Mouse (Mus musculus): ENCODE data around the gene Il12rb1.
A peak's percentile ranks its signal among the peaks of the same experiment; 100 is the strongest.

Il12rb1 gene

GRCm38 (mm10) chr8:70773833-70774232 is 34.4 kb upstream of the Il12rb1 start:
- peak; percentile 45 to 74 for DNase-seq (ENCODE audit: low spot score in 2 of 2)

DNA sequence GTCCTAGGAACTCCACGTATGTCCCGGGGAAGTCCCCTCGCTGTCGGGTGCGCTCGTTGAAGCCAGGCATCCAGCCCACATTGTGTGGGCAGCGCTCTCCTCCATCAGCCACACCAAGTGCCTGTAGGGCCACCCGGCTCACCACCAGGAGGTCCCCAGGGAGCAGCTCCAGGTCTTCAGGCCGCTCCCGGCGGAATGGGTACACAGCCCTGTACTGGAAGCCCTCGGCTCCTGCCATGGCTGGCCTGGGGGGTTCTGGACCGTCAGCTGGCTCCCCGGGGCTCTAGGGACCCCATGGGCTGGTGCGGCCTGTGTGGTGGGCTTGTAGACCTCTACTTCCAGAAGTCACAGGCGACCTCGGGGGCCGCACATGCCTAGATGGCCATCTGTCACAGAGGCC is 33.5 kb upstream of the Il12rb1 start:
- DNase-seq (ENCODE audit: low spot score in 2 of 2): no peak

GRCm38 (mm10) chr8:70775227-70775626 is 33.0 kb upstream of the Il12rb1 start:
- no peak for DNase-seq (ENCODE audit: low spot score in 2 of 2)

- no peak for DNase-seq (ENCODE audit: low spot score in 2 of 2)
These were observed 32.3 kb upstream of the Il12rb1 start for GRCm38 (mm10) chr8:70775851-70776495.

GRCm38 (mm10) chr8:70776496-70777444 is 31.5 kb upstream of the Il12rb1 start, which contains the start of gene Pik3r2:
Pik3r2 (minus strand) TSS chr8:70776713.
- peak; percentile 95 to 96 for DNase-seq (ENCODE audit: low spot score in 2 of 2)

- DNase-seq (ENCODE audit: low spot score in 2 of 2): no peak
These were observed 28.2 kb upstream of the Il12rb1 start for GRCm38 (mm10) chr8:70780093-70780492.

GRCm38 (mm10) chr8:70786291-70787050 is 21.8 kb upstream of the Il12rb1 start:
- no peak for DNase-seq (ENCODE audit: low spot score in 2 of 2)

DNA sequence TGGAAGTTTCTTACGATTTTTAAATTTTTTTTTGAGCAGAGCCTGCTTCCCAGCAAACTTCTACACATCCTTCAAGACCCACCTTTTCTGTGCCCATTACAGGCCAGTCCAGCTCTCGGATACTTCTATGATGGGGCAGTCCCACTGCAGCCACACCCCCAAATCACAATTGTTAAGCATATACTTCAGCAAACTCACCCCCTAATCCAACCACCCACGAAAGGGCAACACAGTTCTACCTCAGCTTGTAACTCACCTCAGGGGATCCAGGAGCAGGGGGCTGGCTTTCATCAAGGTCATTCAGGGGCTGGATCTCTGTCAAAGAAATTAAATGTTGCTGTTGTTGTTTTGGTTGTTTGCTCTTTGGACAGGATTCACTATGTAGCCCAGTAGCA is 21.2 kb upstream of the Il12rb1 start:
- no peak for DNase-seq (ENCODE audit: low spot score in 2 of 2)

DNA sequence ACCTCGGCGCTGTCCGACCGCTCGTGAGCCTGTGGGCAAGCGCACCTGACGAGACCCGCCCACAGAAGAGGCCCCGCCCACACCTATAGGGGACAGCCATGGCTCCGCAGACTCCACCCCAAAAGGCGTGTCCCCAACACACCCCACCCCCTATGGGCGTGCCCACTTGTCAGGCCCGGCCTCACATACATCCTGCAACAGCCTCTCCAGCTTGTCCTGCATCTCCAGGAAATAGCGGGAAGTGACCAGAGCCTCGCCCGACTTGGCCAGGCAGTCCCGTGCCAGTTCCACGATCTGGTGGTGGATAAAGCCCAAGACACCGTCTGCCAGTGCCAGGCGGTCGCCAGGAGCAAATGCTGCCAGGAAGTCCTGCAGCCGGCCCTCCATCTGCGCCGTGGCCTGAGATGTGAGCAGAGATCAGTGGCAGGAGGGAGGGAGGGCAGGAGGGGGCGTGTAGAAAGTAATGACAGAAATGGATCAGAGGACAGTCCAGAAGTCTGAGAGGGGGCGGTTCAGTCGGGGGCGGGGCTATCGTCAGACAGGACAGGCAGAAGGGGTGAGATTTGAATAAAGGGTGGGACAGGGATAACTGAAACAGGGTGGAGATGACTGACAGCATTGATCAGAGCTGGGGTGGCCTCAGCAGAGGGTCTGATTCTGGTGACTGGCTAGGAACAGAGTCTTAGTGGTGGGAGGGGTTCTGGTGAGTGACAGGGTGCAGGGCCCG is 20.1 kb upstream of the Il12rb1 start:
- DNase-seq (ENCODE audit: low spot score in 2 of 2): no peak

- no peak for DNase-seq (ENCODE audit: low spot score in 2 of 2)
These were observed 19.2 kb upstream of the Il12rb1 start for GRCm38 (mm10) chr8:70789046-70789445.

GRCm38 (mm10) chr8:70790846-70791245 is 17.4 kb upstream of the Il12rb1 start:
- DNase-seq (ENCODE audit: low spot score in 2 of 2): no peak

DNA sequence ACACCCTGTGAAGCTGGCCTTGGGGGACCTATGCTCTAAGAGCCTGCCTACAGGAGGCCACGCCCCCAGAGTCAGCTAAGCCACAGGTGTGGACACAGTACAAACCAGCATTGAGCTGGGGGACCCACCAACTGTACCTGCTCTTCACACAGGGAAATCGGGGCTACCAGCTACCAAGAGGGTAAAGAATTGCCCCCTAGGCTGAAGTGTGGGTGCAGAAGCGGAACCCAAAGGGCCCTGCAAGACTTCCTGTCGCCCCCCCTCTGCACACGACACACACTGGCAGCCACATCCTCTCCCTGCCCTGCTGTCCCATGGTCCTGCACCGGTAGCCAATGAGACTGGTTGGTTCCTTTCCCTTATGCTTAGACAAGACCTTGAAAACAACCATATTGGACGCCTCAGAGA is 17.0 kb upstream of the Il12rb1 start:
- DNase-seq (ENCODE audit: low spot score in 2 of 2): peak in 1 of 2 experiments; percentile 38

- peak; percentile 96 to 99 for DNase-seq (ENCODE audit: low spot score in 2 of 2)
These were observed 16.1 kb upstream of the Il12rb1 start for GRCm38 (mm10) chr8:70791975-70792691.

GRCm38 (mm10) chr8:70792700-70793099 is 15.5 kb upstream of the Il12rb1 start:
- DNase-seq (ENCODE audit: low spot score in 2 of 2): peak in 1 of 2 experiments; percentile 78

GRCm38 (mm10) chr8:70794215-70794614 is 14.0 kb upstream of the Il12rb1 start:
- no peak for DNase-seq (ENCODE audit: low spot score in 2 of 2)

GRCm38 (mm10) chr8:70795370-70795769 is 12.9 kb upstream of the Il12rb1 start:
- DNase-seq (ENCODE audit: low spot score in 2 of 2): no peak

DNA sequence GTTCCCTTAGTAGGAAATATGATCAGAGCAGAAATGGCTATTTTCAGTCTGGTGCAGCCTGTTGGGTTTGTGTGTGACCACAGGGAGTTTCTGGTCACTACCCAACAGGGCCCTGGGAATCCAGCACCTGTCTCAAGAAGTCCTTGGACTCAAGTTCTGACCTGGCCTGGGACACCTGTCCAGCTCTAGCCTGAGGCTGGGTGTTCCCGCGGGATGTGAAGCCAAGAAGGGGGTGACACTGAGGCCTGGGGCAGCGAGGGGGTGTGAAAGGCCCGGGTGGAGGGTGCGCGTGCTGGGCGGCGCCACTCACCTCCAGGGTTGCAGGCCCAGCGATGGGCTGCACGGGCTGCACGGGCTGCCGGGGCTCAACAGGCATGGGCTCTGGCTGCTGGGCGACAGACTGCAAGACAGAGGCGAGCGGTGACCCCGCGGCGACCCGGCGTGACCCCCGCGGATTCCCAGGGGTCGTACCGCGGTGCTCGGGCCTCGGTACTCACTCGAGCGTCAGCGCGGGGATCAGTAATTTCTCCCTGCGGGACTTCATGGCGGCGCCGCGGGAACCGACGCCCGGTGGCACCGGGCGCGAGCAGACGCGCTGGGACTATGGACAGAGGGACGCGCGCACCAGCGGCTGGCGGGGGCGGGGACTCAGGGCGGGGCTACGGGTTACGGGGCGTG is 11.7 kb upstream of the Il12rb1 start:
- no peak for DNase-seq (ENCODE audit: low spot score in 2 of 2)

DNA sequence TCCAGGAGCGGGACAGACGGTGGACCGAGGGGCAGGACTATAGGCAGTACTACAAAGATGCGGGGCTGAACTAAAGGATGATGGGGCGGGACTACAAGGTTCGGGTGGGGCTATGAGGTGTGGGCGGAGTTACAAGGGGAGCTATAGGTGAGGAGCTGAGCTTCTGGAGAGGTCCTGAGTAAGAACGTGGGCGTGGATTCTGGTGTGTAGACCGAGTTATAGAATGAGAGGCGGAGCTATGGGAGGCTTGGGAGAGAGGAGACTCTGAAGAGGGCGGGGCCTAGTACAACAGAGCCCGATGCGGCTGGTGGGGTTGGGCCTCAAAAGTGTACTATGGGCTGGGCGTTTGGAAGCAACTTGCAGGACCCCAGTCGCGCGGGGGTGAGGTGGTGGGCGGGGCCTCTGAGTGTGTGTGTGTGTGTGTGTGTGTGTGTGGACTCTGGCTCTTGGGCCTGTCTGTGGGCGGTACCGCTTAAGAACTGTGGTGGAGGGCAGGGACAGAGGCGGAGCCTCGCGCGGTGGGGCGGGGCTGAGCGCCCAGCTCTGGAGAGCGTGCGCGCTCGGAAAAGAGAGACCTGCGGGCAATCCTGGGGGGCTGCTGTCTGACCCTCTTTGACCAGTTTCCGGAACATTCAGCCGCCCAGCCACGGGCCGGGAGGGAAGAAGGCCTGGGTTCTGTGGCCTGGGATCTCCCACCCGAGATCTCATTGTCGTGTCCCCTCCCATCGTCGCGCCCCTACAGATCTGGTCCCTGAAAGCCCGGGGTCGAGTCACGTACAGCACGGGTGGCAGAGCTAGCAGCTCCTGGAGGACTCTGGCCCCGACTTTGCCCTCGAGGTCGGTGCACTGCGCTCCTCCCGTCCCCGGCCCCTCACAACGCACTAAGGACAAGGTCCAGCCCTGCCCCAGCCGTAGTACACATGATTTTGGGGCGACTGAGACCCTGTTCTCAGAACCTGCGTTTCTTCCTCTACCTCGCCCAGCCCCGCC is 10.9 kb upstream of the Il12rb1 start:
- DNase-seq (ENCODE audit: low spot score in 2 of 2): peak; percentile 87 to 89

- no peak for DNase-seq (ENCODE audit: low spot score in 2 of 2)
These were observed 10.0 kb upstream of the Il12rb1 start for GRCm38 (mm10) chr8:70798281-70798680.

All from urinary bladder, adult 18-20 months (tissue).